Mouse (Mus musculus) embryonic facial prominence, embryonic 11.5 days (tissue): ENCODE results near the gene Map1b. TPM values are rescaled to one million over a fixed set of nuclear protein-coding genes. Genes with fewer than 3 reads are reported as not detected.

Source experiments
- ATAC-seq: fragments of 200-750 bp; cut with Nextera tagmentation; replicated peaks from 2 replicates; pipeline ENCODE4 v1.8.0; 2017; ENCODE audit warnings: low read depth; ENCODE audit not compliant: insufficient number of reproducible peaks, low FRiP score, low TSS enrichment
- DNase-seq: peaks from one replicate; pipeline ENCODE4 v3.0.0-alpha.2; 2015; ENCODE audit warnings: low spot score
- H3K27ac ChIP-seq: fragments of 300-500 bp; sonication (generic); replicated peaks from 2 replicates; pipeline ENCODE4 v1.5.1; 2014; ENCODE audit warnings: mild to moderate bottlenecking, low read depth, low read length, control low read depth
- H3K27me3 ChIP-seq: fragments of 300-500 bp; sonication (generic); 2 replicates; pipeline ENCODE4 v1.6.1; 2014; ENCODE audit warnings: mild to moderate bottlenecking, low read length, moderate library complexity, mixed read lengths; ENCODE audit not compliant: control insufficient read depth, insufficient read depth
- H3K36me3 ChIP-seq: fragments of 300-500 bp; sonication (generic); replicated peaks from 2 replicates; pipeline ENCODE4 v1.6.1; 2014; ENCODE audit warnings: low read depth, mild to moderate bottlenecking, low read length, moderate library complexity, mixed read lengths; ENCODE audit not compliant: control insufficient read depth, insufficient read depth
- H3K4me1 ChIP-seq: fragments of 300-500 bp; sonication (generic); 2 replicates; pipeline ENCODE4 v1.6.1; 2014; ENCODE audit warnings: low read length, mixed read lengths; ENCODE audit not compliant: control insufficient read depth, insufficient read depth
- H3K4me2 ChIP-seq: fragments of 300-500 bp; sonication (generic); 2 replicates; pipeline ENCODE4 v1.6.1; 2014; ENCODE audit warnings: low read depth, mild to moderate bottlenecking, control low read depth, low read length, moderate library complexity
- H3K4me3 ChIP-seq: fragments of 300-500 bp; sonication (generic); 2 replicates; pipeline ENCODE4 v1.5.1; 2014; ENCODE audit warnings: low read depth, low read length, control low read depth
- H3K9ac ChIP-seq: fragments of 300-500 bp; sonication (generic); replicated peaks from 2 replicates; pipeline ENCODE4 v1.6.1; 2014; ENCODE audit warnings: mild to moderate bottlenecking, control low read depth, low read length
- H3K9me3 ChIP-seq: fragments of 300-500 bp; sonication (generic); replicated peaks from 2 replicates; pipeline ENCODE4 v1.6.1; 2016; ENCODE audit warnings: mild to moderate bottlenecking, low read length, inconsistent platforms, mixed read lengths; ENCODE audit not compliant: control insufficient read depth
- WGBS: fragments of 180-500 bp; shearing (Covaris S2); extraction: QIAGEN DNeasy Blood & Tissue Kit; methylation state at CpG from one replicate; pipeline ENCODE4 v1.1.7; 2014; 5-methylcytosine and 5-hydroxymethylcytosine counted together
- polyA plus RNA-seq: library from polyadenylated mRNA; unstranded; fragments of >200 nt; fragmentation: Nextera tagmentation; extraction: Ambion mirVana; gene quantifications from 2 replicates; pipeline ENCODE4 v1.2.1, GENCODE M21; 2014

Map1b gene
- polyA plus RNA-seq, 1 experiment from 2014 or later, result 257 TPM

DNA sequence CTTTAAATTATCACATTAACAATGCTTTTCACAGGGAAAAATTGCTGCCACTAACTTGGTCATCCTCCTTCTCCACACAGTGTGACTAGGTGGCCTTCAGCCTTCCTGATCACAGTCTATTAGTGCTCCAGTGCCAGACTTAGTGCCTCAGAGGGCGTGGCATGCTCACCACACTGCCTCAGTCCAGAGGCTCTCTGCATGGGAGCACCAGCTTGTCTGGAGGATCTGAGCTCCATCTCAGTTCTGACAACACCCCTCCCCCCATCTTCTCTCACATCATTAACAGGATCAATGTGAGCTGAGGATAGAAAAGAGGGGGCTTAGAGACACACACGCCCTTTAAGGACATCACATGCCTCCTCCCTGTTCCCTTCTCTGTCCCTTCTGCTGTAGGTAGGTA is 50.3 kb downstream of the Map1b start:
- H3K27me3 ChIP-seq, result no peaks in the 10 kb centered on the region
- H3K9ac ChIP-seq, result no peak overlapping the region
- no peak overlapping the region for H3K4me3 ChIP-seq
- H3K4me1 ChIP-seq, result no peaks in the 10 kb centered on the region
- ATAC-seq (peak; percentile 29; the same call in 1 of the 2 replicates), DNase-seq (no peak)
- H3K9me3 ChIP-seq, result no peaks in the 10 kb centered on the region
- no peak overlapping the region for H3K27ac ChIP-seq
- WGBS, result 60% methylated on average over 2 of the region's 2 CpGs
- no peaks in the 10 kb centered on the region for H3K36me3 ChIP-seq
- no peak overlapping the region for H3K4me2 ChIP-seq

DNA sequence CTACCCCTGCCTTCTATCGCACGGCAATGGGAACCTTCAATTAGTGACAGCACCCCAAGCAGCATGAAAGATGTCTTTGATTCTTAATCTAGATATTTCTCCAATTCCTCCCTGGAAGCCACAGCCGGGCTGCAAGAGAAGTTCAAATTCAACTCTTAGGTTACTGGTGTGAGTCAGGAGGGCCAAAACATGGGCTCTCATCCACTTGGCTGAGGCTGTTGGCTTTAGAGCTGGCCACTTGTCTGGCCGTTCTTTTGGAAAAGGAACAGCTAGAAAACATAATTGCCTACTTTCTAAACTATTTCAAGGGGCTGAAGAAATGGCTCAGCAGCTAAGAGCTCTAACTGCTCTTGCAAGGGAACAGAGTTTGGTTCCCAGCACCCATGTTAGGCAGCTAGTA is 51.8 kb downstream of the Map1b start:
- Histone ChIP-seq H3K4me2 (no peak overlapping the region), H3K9ac (no peak overlapping the region), H3K4me1 (no peaks in the 10 kb centered on the region), H3K4me3 (no peak overlapping the region), H3K9me3 (no peaks in the 10 kb centered on the region), H3K36me3 (no peaks in the 10 kb centered on the region), H3K27ac (no peak overlapping the region), H3K27me3 (no peaks in the 10 kb centered on the region)
- DNase-seq (no peak), ATAC-seq (no peak)
- 69% methylated on average over 4 of the region's 4 CpGs for WGBS

GRCm38 (mm10) chr13:99461886-99462285 is 54.5 kb downstream of the Map1b start:
- ATAC-seq (no peak), DNase-seq (no peak)
- Histone ChIP-seq H3K27me3 (no peaks in the 10 kb centered on the region), H3K4me3 (no peak overlapping the region), H3K36me3 (no peaks in the 10 kb centered on the region), H3K4me1 (no peaks in the 10 kb centered on the region), H3K9me3 (no peaks in the 10 kb centered on the region), H3K27ac (no peak overlapping the region), H3K4me2 (no peak overlapping the region), H3K9ac (no peak overlapping the region)
- WGBS, result 88% methylated on average over 4 of the region's 4 CpGs

GRCm38 (mm10) chr13:99459612-99460011 is 56.7 kb downstream of the Map1b start:
- no peak overlapping the region for H3K4me3 ChIP-seq
- H3K36me3 ChIP-seq, result no peaks in the 10 kb centered on the region
- no peaks in the 10 kb centered on the region for H3K27me3 ChIP-seq
- no peaks in the 10 kb centered on the region for H3K4me1 ChIP-seq
- ATAC-seq, result no peak
- H3K9me3 ChIP-seq, result no peaks in the 10 kb centered on the region
- H3K9ac ChIP-seq, result no peak overlapping the region
- H3K4me2 ChIP-seq, result no peak overlapping the region
- DNase-seq, result no peak
- WGBS, result 91% methylated on average over 4 of the region's 4 CpGs
- H3K27ac ChIP-seq, result no peak overlapping the region

DNA sequence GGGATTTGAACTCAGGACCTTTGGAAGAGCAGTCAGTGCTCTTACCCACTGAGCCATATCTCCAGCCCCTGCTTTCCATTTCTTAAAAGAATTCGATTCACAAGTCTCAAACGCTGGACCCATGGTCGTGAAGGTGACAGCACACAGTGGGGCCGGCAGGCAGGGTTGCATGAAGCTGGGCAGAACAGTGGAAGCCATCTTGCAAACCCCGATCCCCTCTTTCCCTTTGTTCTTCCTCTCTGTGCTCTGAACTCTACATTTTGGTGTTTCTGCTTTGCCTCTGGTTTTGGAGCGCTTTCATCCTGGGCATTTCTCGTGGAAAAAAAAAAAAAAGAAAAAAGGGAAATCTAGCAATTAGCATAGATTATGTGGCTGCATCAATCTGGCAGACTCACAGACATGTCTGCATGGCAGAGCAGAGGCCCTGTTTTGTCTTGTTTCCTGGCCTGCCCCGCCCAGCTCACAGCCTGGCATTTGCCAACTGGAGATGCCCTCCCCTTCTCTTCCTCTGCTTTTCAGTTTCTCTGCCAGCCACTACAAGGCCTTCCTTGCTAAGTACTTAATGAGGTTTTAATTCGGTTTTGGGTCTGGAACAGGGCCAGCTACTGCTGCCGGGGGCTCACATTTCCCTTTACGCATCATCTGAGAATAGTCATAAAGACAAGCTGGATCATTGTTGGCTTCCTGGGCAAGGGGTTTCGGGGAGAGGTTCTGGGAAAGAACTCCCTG is 57.5 kb downstream of the Map1b start:
- H3K27ac ChIP-seq, result no peak overlapping the region
- H3K27me3 ChIP-seq, result no peaks in the 10 kb centered on the region
- no peak overlapping the region for H3K4me3 ChIP-seq
- ATAC-seq, result no peak
- H3K9me3 ChIP-seq, result no peaks in the 10 kb centered on the region
- no peak overlapping the region for H3K9ac ChIP-seq
- no peak for DNase-seq
- H3K36me3 ChIP-seq, result no peaks in the 10 kb centered on the region
- H3K4me2 ChIP-seq, result no peak overlapping the region
- no peaks in the 10 kb centered on the region for H3K4me1 ChIP-seq
- 83% methylated on average over 12 of the region's 12 CpGs for WGBS

DNA sequence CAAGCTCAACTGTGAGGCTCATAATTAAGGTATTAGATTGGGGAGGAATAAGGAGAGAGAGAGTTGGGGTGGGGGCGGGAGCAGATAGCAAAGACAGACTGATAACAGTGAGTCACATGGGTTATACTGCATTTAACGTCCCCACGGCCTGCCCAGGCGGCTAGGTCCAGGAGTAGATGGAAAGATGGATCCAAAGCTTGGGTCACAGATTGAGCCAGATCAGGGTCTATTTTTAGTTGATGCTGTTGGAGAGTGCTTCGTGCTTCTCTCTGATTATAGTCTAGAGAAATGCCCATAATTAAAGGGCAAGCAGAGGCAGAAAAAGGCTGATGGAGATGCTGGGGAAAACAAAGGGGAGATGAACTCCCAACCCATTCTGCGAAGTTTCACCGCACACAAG is 61.4 kb downstream of the Map1b start:
- Histone ChIP-seq H3K27ac (no peak overlapping the region), H3K4me1 (no peaks in the 10 kb centered on the region)
- no peak for ATAC-seq

GRCm38 (mm10) chr13:99452444-99452843 is 63.9 kb downstream of the Map1b start:
- DNase-seq (no peak), ATAC-seq (no peak)
- no peak overlapping the region for H3K4me3 ChIP-seq
- H3K4me1 ChIP-seq, result no peaks in the 10 kb centered on the region
- H3K4me2 ChIP-seq, result no peak overlapping the region
- H3K9ac ChIP-seq, result no peak overlapping the region
- no peaks in the 10 kb centered on the region for H3K27me3 ChIP-seq
- H3K9me3 ChIP-seq, result no peaks in the 10 kb centered on the region
- WGBS, result 84% methylated on average over 3 of the region's 3 CpGs
- H3K36me3 ChIP-seq, result no peaks in the 10 kb centered on the region
- no peak overlapping the region for H3K27ac ChIP-seq

More for the DNA sequence above, 61.4 kb downstream of the Map1b start:
- Histone ChIP-seq H3K4me3 (no peak overlapping the region), H3K9me3 (no peaks in the 10 kb centered on the region), H3K4me2 (no peak overlapping the region), H3K9ac (no peak overlapping the region), H3K27me3 (no peaks in the 10 kb centered on the region), H3K36me3 (no peaks in the 10 kb centered on the region)
- WGBS, result 86% methylated on average over 7 of the region's 7 CpGs
- DNase-seq, result no peak

GRCm38 (mm10) chr13:99451276-99451675 is 65.1 kb downstream of the Map1b start:
- no peaks in the 10 kb centered on the region for H3K4me1 ChIP-seq
- WGBS, result 82% methylated on average over 5 of the region's 5 CpGs

More at GRCm38 (mm10) chr13:99451276-99451675, 65.1 kb downstream of the Map1b start:
- H3K4me2 ChIP-seq, result no peak overlapping the region
- no peak for DNase-seq
- H3K27me3 ChIP-seq, result no peaks in the 10 kb centered on the region
- no peaks in the 10 kb centered on the region for H3K9me3 ChIP-seq
- no peak overlapping the region for H3K4me3 ChIP-seq
- H3K36me3 ChIP-seq, result no peaks in the 10 kb centered on the region
- no peak overlapping the region for H3K27ac ChIP-seq
- no peak for ATAC-seq
- no peak overlapping the region for H3K9ac ChIP-seq
